Mouse (Mus musculus) layer of hippocampus, adult 9-11 months (tissue): Measurements from ENCODE around the gene Eno4.

Experiments
- DNase-seq: peaks from one replicate; pipeline ENCODE4 v3.0.0; 2022

The Eno4 gene

DNA sequence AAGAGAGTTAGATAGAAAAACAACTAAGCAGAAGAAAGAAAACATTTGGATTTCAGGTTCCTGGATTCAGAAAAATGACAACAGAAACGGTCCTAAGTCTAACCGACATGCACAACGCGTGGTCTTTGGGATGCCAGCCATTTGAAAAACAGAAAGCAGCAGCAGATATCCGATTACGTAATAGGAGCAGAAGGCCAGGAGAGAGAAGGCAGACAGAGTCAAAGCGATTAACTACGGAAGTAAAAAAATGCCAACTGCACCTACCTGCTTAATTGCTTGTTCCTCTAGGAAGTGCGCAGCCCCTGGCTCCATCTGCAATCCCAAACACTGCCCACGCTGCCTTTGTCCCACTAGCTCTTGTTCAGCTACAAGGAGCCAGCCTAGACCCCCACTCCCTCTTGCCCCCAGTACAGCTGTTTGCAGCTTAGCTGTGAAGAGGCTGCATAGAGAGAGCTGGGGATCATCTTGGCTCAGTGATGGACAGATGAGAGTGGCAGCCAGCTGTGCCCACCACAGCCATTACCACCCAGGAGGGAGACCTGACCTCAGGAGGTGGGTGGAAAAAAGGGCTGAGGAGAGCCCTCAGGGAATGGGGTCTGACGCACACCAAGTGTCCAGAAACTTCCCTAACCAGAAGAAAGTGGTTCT is 32.1 kb downstream of the Eno4 start:
- DNase-seq, result peak; percentile 15

GRCm38 (mm10) chr19:58978401-58979171 is 35.4 kb downstream of the Eno4 start:
- DNase-seq, result peak; percentile 56

- no peak for DNase-seq
Measured at GRCm38 (mm10) chr19:58979436-58980055, 36.3 kb downstream of the Eno4 start.

GRCm38 (mm10) chr19:58980056-58980440 is 36.8 kb downstream of the Eno4 start:
- no peak for DNase-seq

- no peak for DNase-seq
Measured at GRCm38 (mm10) chr19:58981571-58981970, 38.3 kb downstream of the Eno4 start.

- peak; percentile 45 for DNase-seq
Measured at GRCm38 (mm10) chr19:59002827-59003226, 59.6 kb downstream of the Eno4 start.

- peak; percentile 77 for DNase-seq
Measured at GRCm38 (mm10) chr19:59006577-59007340, 63.5 kb downstream of the Eno4 start.

DNA sequence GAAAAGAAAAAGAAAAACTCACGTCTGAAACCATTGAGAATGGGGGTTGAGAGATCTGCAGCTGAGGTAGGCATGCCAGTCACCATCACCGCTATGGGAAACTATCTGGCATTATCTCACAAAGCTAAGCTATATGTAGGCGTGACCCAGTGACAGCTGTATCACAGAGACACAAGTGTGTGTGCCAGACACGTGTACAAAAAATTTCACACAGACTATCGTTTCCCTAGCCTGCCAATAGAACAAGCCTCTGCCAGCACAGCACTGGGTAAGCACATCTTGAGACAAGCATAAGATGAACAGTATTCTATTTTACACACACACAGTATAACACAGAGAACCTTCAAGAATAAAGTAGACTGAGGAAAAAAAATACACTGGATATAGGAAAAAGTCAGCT is 67.6 kb downstream of the Eno4 start:
- DNase-seq, result peak; percentile 28
